ENCODE assay signal across 17 mouse cellular contexts in the genomic region with DNA sequence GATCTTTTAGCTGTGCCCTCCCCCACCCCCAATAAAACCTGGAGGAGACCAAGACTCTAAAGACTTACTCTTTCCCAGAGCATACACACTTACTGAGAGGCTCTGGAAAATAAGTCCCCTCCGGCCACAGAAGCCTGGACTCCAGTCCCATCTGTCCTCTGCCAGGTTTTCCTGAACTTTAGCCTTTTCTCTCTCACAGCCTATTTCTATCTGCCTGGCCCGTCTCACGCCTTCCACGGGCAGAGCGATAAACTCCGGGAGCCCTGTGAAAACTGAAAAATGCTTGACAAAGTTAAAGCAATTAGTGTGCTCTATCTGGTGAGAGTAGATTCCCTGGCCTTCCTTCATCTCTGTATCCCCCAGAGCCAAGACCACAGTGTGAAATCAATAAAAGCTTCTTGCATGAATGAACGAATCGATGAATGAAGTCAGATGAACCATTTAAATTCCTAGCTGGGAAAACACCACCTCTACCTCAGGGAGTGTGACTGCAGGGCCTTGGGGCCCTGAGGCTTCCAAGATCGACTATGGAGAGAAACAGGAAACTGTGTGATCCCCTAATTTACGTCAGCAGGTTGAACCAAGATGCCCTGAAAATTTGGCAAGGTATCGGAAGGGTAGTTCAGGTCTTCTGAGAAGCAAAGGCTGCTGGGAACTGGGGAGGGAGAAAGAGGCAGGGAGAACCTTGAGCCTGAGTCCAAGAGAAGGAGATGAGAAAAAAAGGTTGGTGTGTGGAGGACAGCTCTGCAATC. TPM values are rescaled to one million over a fixed set of nuclear protein-coding genes. Genes with fewer than 3 reads are reported as not detected.
DNase-seq lines count a peak whose midpoint lies in the region; ATAC-seq and TF ChIP-seq lines count a peak whose summit lies in the region.
"Had no signal": no experiment of that assay in that cellular context is flagged by ENCODE, and none has a peak within 500 bp of the region (broad histone marks: within the 10 kb centered on the region; RNA-seq: fewer than 3 reads in every experiment).

No protein-coding gene starts in this region.

- no peaks in the 10 kb centered on the region for H3K27me3 ChIP-seq in kidney, adult 2 months (replicated peaks; ENCODE audit: control insufficient read depth, insufficient read depth, low read length)
- no peaks in the 10 kb centered on the region for H3K27me3 ChIP-seq in neural tube, embryonic 13.5 days
- H3K27me3 ChIP-seq in neural tube, embryonic 15.5 days (replicated peaks), result no peaks in the 10 kb centered on the region
- H3K27me3 ChIP-seq: embryonic facial prominence, embryonic 12.5 days; heart, embryonic 15.5 days had no signal

- no peaks in the 10 kb centered on the region for H3K36me3 ChIP-seq in kidney, adult 2 months (ENCODE audit: control insufficient read depth, insufficient read depth, low read length)
- H3K36me3 ChIP-seq in neural tube, embryonic 13.5 days, result no peaks in the 10 kb centered on the region
- no peaks in the 10 kb centered on the region for H3K36me3 ChIP-seq in neural tube, embryonic 15.5 days
- H3K36me3 ChIP-seq: embryonic facial prominence, embryonic 12.5 days; G1E; heart, embryonic 15.5 days; midbrain, embryonic 10.5 days had no signal

- H3K4me3 ChIP-seq in kidney, adult 2 months (ENCODE audit: insufficient read depth, low read depth, low read length), result no peak overlapping the region
- no peak overlapping the region for H3K4me3 ChIP-seq in neural tube, embryonic 13.5 days
- H3K4me3 ChIP-seq in neural tube, embryonic 15.5 days (replicated peaks), result no peak overlapping the region
- H3K4me3 ChIP-seq: embryonic facial prominence, embryonic 12.5 days; heart, embryonic 15.5 days; midbrain, embryonic 10.5 days had no signal

- no peak overlapping the region for H3K9ac ChIP-seq in neural tube, embryonic 13.5 days
- H3K9ac ChIP-seq in neural tube, embryonic 15.5 days (replicated peaks), result no peak overlapping the region
- H3K9ac ChIP-seq: embryonic facial prominence, embryonic 12.5 days; heart, embryonic 15.5 days; hindbrain, embryonic 14.5 days; liver, embryonic 14.5 days had no signal

- H3K27ac ChIP-seq in kidney, adult 2 months (ENCODE audit: insufficient read depth, low read depth, low read length), result no peak overlapping the region
- peak overlapping the region; percentile 23; the same call in 1 of the 2 replicates for H3K27ac ChIP-seq in neural tube, embryonic 13.5 days (replicated peaks)
- H3K27ac ChIP-seq in neural tube, embryonic 15.5 days (replicated peaks), result no peak overlapping the region
- H3K27ac ChIP-seq: embryonic facial prominence, embryonic 12.5 days; hindbrain, embryonic 14.5 days had no signal

- H3K4me1 ChIP-seq in kidney, adult 2 months (ENCODE audit: control insufficient read depth, insufficient read depth, low read length), result no peaks in the 10 kb centered on the region
- H3K4me1 ChIP-seq in neural tube, embryonic 13.5 days (replicated peaks), result peaks cover 24% of the 10 kb centered on the region
- H3K4me1 ChIP-seq in neural tube, embryonic 15.5 days, result peaks cover 20% of the 10 kb centered on the region
- H3K4me1 ChIP-seq: heart, embryonic 15.5 days had no signal

- TF ChIP-seq POLR2A in kidney, adult 2 months (IDR thresholded peaks at IDR 0.05; ENCODE audit: low read depth, low read length), result no peak
- no peak for TF ChIP-seq POLR2A in brain, embryonic 14.5 days (IDR thresholded peaks at IDR 0.05; ENCODE audit: borderline replicate concordance, extremely low read depth, insufficient read depth, insufficient read length, poor library complexity, severe bottlenecking)

- peak; percentile 32; the same call in 1 of the 2 replicates for ATAC-seq in neural tube, embryonic 13.5 days (ENCODE audit: low read depth)
- ATAC-seq in neural tube, embryonic 15.5 days (ENCODE audit: low FRiP score), result no peak

- no peak overlapping the region for H3K4me2 ChIP-seq in neural tube, embryonic 13.5 days
- H3K4me2 ChIP-seq in neural tube, embryonic 15.5 days, result no peak overlapping the region
- H3K4me2 ChIP-seq: embryonic facial prominence, embryonic 12.5 days; hindbrain, embryonic 14.5 days had no signal

- peak; percentile 16 for DNase-seq in kidney, adult 2 months
- DNase-seq in kidney, adult 8-10 months, result no peak
- peak; percentile 55 for DNase-seq in brain, embryonic 14.5 days (ENCODE audit: low read depth)
- DNase-seq in retina, embryonic 14.5 days (ENCODE audit: low spot score), result peak; percentile 58
- DNase-seq in right cerebral cortex, adult 18-20 months, result no peak
- DNase-seq in adrenal gland, adult 8-10 months, result no peak
- DNase-seq: cerebellum, adult 11-12 months; cerebellum, postnatal 25 days; layer of hippocampus, postnatal 36 days had no signal

- WGBS in kidney, adult 2 months, result 63% methylated on average over 11 of the region's 11 CpGs
- WGBS in neural tube, embryonic 13.5 days, result 42% methylated on average over 11 of the region's 11 CpGs
- WGBS in neural tube, embryonic 15.5 days, result 44% methylated on average over 11 of the region's 11 CpGs

- no peak for TF ChIP-seq CTCF in kidney, adult 2 months (conservative IDR thresholded peaks at IDR 0.05; ENCODE audit: insufficient read depth, insufficient read length, low read depth, low read length)
- TF ChIP-seq CTCF in brain, embryonic 14.5 days (IDR thresholded peaks at IDR 0.05; ENCODE audit: borderline replicate concordance, extremely low read depth, insufficient read depth, insufficient read length), result no peak

- no peaks in the 10 kb centered on the region for H3K9me3 ChIP-seq in neural tube, embryonic 13.5 days
- no peaks in the 10 kb centered on the region for H3K9me3 ChIP-seq in neural tube, embryonic 15.5 days (replicated peaks)
- H3K9me3 ChIP-seq: embryonic facial prominence, embryonic 12.5 days; G1E; heart, embryonic 15.5 days; midbrain, embryonic 10.5 days had no signal

RNA-seq across cellular contexts. Expression of a gene that starts 38.6 kb away (rescaled TPM):
- 1.3 and 2.9 TPM in 2 replicates for polyA plus RNA-seq in kidney, adult 2 months (2012; rRNA removed)
- 1.6 and 1.7 TPM in 2 replicates for polyA plus RNA-seq in neural tube, embryonic 13.5 days (2015; fragmentation: Nextera tagmentation; extraction: Ambion mirVana)
- 1.6 and 2.7 TPM in 2 replicates for polyA plus RNA-seq in neural tube, embryonic 15.5 days (2015; fragmentation: Nextera tagmentation; extraction: Ambion mirVana)
- polyA plus RNA-seq in brain, embryonic 14.5 days (2012; rRNA removed), result 1.2 and 1.6 TPM in 2 replicates
- total RNA-seq in adrenal gland, adult 8-10 months (2022), result 10 to 100 TPM; 15.8 to 36.6 (median 26.2) TPM

Comparison
In these comparisons a context has a peak if more than half of its experiments do, and no peak if none do; other contexts are left out.
1. DNase-seq: peak in kidney, adult 2 months (single experiment), brain, embryonic 14.5 days (single experiment) and retina, embryonic 14.5 days (single experiment); none in kidney, adult 8-10 months (0 of 2), right cerebral cortex, adult 18-20 months (single experiment) and adrenal gland, adult 8-10 months (single experiment).